Mouse (Mus musculus) hindbrain, postnatal 0 days (tissue): ENCODE measurements around the gene Rab42. TPM values are rescaled to one million over a fixed set of nuclear protein-coding genes. Genes with fewer than 3 reads are reported as not detected.
A peak's percentile ranks its signal among the peaks of the same experiment; 100 is the strongest.

ENCODE experiments used
- ATAC-seq: fragments of 200-750 bp; cut with Nextera tagmentation; 2 replicates; pipeline ENCODE4 v1.8.0; 2017; ENCODE audit warnings: mild to moderate bottlenecking, moderate TSS enrichment, moderate library complexity
- DNase-seq: peaks from one replicate; pipeline ENCODE4 v3.0.0-alpha.2; 2015; ENCODE audit warnings: low spot score
- H3K27ac ChIP-seq: fragments of 300-500 bp; sonication (generic); 2 replicates; pipeline ENCODE4 v1.5.1; 2014; ENCODE audit warnings: mild to moderate bottlenecking
- H3K27me3 ChIP-seq: fragments of 300-500 bp; sonication (generic); 2 replicates; pipeline ENCODE4 v1.6.1; 2014; ENCODE audit warnings: low read length, mixed read lengths; ENCODE audit not compliant: insufficient read depth
- H3K36me3 ChIP-seq: fragments of 300-500 bp; sonication (generic); 2 replicates; pipeline ENCODE4 v1.6.1; 2014; ENCODE audit warnings: low read length, mixed read lengths; ENCODE audit not compliant: insufficient read depth
- H3K4me1 ChIP-seq: fragments of 300-500 bp; sonication (generic); 2 replicates; pipeline ENCODE4 v1.6.1; 2014; ENCODE audit warnings: antibody characterized with exemption, low read length, mixed read lengths; ENCODE audit not compliant: insufficient read depth
- H3K4me2 ChIP-seq: fragments of 300-500 bp; sonication (generic); 2 replicates; pipeline ENCODE4 v1.6.1; 2014; ENCODE audit warnings: low read depth, mild to moderate bottlenecking, low read length, moderate library complexity, mixed read lengths
- H3K4me3 ChIP-seq: fragments of 300-500 bp; sonication (generic); 2 replicates; pipeline ENCODE4 v1.5.1; 2014; ENCODE audit warnings: low read length
- H3K9ac ChIP-seq: fragments of 300-500 bp; sonication (generic); replicated peaks from 2 replicates; pipeline ENCODE4 v1.6.1; 2014; ENCODE audit warnings: mild to moderate bottlenecking, low read length, moderate library complexity, mixed read lengths
- H3K9me3 ChIP-seq: fragments of 300-500 bp; sonication (generic); 2 replicates; pipeline ENCODE4 v1.6.1; 2016; ENCODE audit warnings: low read length, mixed read lengths
- CTCF ChIP-seq: IDR thresholded peaks from 2 replicates; pipeline ENCODE4 v1.5.1; 2016; ENCODE audit warnings: antibody characterized with exemption, control low read depth, low read depth
- WGBS: fragments of 180-500 bp; shearing (Covaris S2); extraction: QIAGEN DNeasy Blood & Tissue Kit; methylation state at CpG from one replicate; pipeline ENCODE4 v1.1.7; 2014; 5-methylcytosine and 5-hydroxymethylcytosine counted together
- polyA plus RNA-seq: library from polyadenylated mRNA; unstranded; fragments of >200 nt; fragmentation: Nextera tagmentation; extraction: Ambion mirVana; gene quantifications from 2 replicates; pipeline ENCODE4 v1.2.1, GENCODE M21; 2015
- total RNA-seq: library from RNA; depleted of rRNA; stranded (reverse); fragments of >200 nt; gene quantifications from 2 replicates; pipeline ENCODE4 v1.2.3, GENCODE M21; 2014

Gene Rab42
- total and polyA plus RNA-seq, 2 experiments from 2014 or later, result 5.1 to 5.4 TPM

GRCm38 (mm10) chr4:132346261-132346660 lies 43.1 kb upstream of the Rab42 start:
- H3K4me1 ChIP-seq, result peaks cover 10% of the 10 kb centered on the region
- H3K9me3 ChIP-seq, result no peaks in the 10 kb centered on the region
- no peaks in the 10 kb centered on the region for H3K27me3 ChIP-seq
- H3K36me3 ChIP-seq, result no peaks in the 10 kb centered on the region
- TF ChIP-seq CTCF, result no peak
- ATAC-seq (no peak), DNase-seq (no peak)
- no peak overlapping the region for H3K27ac ChIP-seq
- H3K4me3 ChIP-seq, result no peak overlapping the region
- no peak overlapping the region for H3K9ac ChIP-seq
- WGBS, result 89% methylated on average over 4 of the region's 4 CpGs
- no peak overlapping the region for H3K4me2 ChIP-seq

- peaks cover 10% of the 10 kb centered on the region for H3K4me1 ChIP-seq
- H3K9me3 ChIP-seq, result no peaks in the 10 kb centered on the region
- H3K9ac ChIP-seq, result 0 out of 2 replicates have a peak overlapping the region, but pooled peaks have one; percentile 64
- DNase-seq (no peak), ATAC-seq (peak; percentile 21; the same call in 1 of the 2 replicates)
- no peak overlapping the region for H3K27ac ChIP-seq
- H3K4me3 ChIP-seq, result peak overlapping the region; percentile 84
- H3K27me3 ChIP-seq, result no peaks in the 10 kb centered on the region
- TF ChIP-seq CTCF, result no peak
- H3K4me2 ChIP-seq, result peak overlapping the region; percentile 97
- 42% methylated on average over 5 of the region's 5 CpGs for WGBS
- H3K36me3 ChIP-seq, result no peaks in the 10 kb centered on the region
Observed at GRCm38 (mm10) chr4:132345843-132346212, 42.6 kb upstream of the Rab42 start.

DNA sequence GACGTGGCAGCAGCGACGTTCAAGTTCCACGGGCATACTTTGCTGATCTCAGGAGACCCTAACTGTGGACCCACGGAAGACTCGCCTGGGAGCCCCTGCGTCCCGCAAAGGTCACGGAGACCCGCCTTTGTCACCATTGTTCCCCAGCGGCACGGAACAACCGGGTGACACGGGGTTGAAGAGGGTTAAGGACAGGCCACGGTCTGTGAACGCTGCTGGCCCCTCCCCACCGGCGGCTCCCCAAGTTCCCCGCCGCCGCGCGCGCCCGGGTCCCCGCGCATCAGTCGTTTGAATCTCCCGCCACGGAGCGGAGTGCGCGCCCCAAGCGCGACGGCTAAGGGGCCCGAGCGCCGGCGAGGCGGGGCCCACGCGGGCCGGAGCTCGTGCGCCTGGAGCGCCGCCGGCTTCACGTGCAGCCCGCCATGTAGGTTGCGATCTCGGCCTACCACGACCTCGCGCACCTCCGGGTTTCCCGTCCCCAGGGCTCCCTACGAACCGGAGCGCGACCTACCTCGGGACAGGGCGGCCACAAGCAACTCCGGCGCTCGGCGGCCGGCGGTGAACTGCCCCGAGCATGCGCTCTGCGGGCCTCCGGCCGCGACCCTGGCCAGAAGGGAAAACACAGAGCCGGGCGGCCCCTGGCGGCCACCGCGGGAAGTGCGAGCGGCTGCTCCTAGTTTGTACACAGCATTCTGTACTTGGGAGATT lies 42.1 kb upstream of the Rab42 start:
- peaks cover 10% of the 10 kb centered on the region for H3K4me1 ChIP-seq
- H3K27ac ChIP-seq, result peak overlapping the region; percentile 58; the same call in 1 of the 2 replicates
- H3K9ac ChIP-seq, result peak overlapping the region; percentile 64
- TF ChIP-seq CTCF, result peak; percentile 86
- no peaks in the 10 kb centered on the region for H3K27me3 ChIP-seq
- no peaks in the 10 kb centered on the region for H3K36me3 ChIP-seq
- 1% methylated on average over 69 of the region's 83 CpGs for WGBS
- no peaks in the 10 kb centered on the region for H3K9me3 ChIP-seq
- H3K4me2 ChIP-seq, result peak overlapping the region; percentile 97
- peak; percentile 95 for ATAC-seq
- H3K4me3 ChIP-seq, result peak overlapping the region; percentile 84
- DNase-seq, result peak; percentile 94

DNA sequence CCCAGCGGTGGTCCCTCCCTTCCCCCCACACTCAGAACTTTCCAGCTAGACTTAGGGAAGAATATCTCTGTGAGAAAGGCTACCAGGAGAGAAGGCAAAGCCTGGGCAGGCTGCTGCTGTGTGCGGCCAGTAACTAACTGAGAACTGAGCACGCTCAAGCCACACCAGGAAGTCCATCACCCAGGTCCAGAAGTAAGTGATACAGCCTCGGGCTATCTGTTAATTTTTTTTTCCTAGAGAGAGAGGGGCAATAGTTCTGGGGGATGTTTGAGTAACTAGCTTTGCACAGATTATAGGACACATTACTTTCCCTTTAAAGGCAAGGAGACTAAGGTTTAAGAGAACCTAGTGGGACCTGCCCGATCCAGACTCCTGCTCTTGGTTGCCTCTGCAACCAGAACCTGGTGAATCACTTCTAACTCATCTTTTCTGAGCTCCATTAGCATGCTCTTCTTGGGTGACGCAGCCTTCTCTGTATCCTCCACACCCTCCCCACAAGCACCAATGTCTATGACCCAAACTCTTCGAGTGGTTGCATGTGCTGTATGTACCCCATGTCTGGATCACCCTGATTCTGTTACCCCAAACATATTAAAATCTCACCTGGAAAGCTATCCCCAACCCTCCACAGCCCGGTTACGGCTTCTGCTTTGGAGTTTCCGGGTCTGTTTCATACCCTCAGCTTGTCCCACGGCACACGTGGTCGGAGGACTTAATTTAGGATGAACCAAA lies 41.4 kb upstream of the Rab42 start:
- Histone ChIP-seq H3K36me3 (no peaks in the 10 kb centered on the region), H3K4me2 (peak overlapping the region; percentile 97), H3K9ac (peak overlapping the region; percentile 64), H3K27me3 (no peaks in the 10 kb centered on the region), H3K4me3 (peak overlapping the region; percentile 84), H3K27ac (no peak overlapping the region), H3K9me3 (no peaks in the 10 kb centered on the region), H3K4me1 (peaks cover 10% of the 10 kb centered on the region)
- 0 out of 2 replicates have a peak, but pooled peaks have one; percentile 3 for ATAC-seq
- DNase-seq, result no peak
- no peak for TF ChIP-seq CTCF
- 8% methylated on average over 13 of the region's 13 CpGs for WGBS

DNA sequence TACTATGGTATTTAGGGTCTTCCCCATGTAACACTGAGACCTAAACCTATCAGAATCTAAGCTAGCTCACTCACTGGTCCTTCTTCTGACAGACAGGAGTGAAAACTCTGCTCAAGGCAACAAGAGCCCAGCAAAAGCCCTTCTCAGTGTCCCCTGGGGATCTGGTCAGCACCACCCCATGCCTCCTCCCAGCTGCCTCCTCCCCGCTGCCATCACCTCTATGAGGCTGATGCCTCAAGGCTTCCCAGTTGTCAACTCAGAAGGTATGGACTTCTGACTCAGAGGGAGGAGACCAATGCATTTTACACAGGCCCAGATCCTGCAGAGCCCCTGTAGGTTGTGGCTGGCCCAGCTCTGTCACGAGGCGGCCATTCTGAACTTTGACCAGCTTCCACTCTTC lies 38.3 kb upstream of the Rab42 start:
- H3K27me3 ChIP-seq, result no peaks in the 10 kb centered on the region
- H3K9ac ChIP-seq, result no peak overlapping the region
- DNase-seq, result no peak
- WGBS, result 94% methylated on average over 3 of the region's 3 CpGs
- H3K4me3 ChIP-seq, result no peak overlapping the region
- no peak for ATAC-seq
- no peak overlapping the region for H3K27ac ChIP-seq
- peaks cover 10% of the 10 kb centered on the region for H3K4me1 ChIP-seq
- TF ChIP-seq CTCF, result no peak
- no peaks in the 10 kb centered on the region for H3K9me3 ChIP-seq
- no peaks in the 10 kb centered on the region for H3K36me3 ChIP-seq
- no peak overlapping the region for H3K4me2 ChIP-seq

DNA sequence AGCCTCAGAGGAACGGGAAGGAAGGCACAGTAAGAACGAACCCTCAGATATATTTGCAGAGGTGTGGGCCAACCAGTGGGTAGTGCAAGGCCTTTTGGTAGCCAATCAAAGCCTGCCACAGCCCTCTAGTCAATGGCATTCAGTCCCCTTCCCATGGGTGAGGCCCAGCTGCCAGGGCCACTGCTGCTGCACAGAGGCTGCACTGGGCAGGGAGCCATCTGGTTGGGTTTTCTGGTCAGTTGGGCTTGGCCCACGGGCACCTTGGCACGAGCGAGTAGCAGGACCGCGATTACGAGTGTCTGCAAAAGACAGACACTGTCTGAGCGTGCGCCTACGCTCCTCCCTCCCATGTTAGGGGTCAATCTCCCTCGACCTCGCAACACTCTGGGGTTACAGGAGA lies 35.8 kb upstream of the Rab42 start:
- no peak overlapping the region for H3K9ac ChIP-seq
- H3K36me3 ChIP-seq, result peaks cover 4% of the 10 kb centered on the region
- no peaks in the 10 kb centered on the region for H3K9me3 ChIP-seq
- H3K4me1 ChIP-seq, result no peaks in the 10 kb centered on the region
- H3K27me3 ChIP-seq, result no peaks in the 10 kb centered on the region
- ATAC-seq, result peak; percentile 69; the same call in 1 of the 2 replicates
- DNase-seq, result peak; percentile 68
- no peak overlapping the region for H3K4me3 ChIP-seq
- WGBS, result 68% methylated on average over 13 of the region's 13 CpGs
- no peak for TF ChIP-seq CTCF
- H3K27ac ChIP-seq, result no peak overlapping the region
- no peak overlapping the region for H3K4me2 ChIP-seq
